Mouse (Mus musculus) CH12.LX (cell line): ENCODE measurements around the gene Klhl29. TPM values are rescaled to one million over a fixed set of nuclear protein-coding genes. Genes with fewer than 3 reads are reported as not detected.
A peak's percentile ranks its signal among the peaks of the same experiment; 100 is the strongest.

ENCODE experiments used
- DNase-seq: peaks from one replicate; pipeline ENCODE4 v3.0.0-alpha.2; 2013; ENCODE audit errors: extremely low read depth
- H3K27ac ChIP-seq: 2 replicates; pipeline ENCODE4 v1.5.1; 2012; ENCODE audit warnings: low read depth, mild to moderate bottlenecking, control low read depth, moderate library complexity; ENCODE audit not compliant: insufficient read depth
- H3K27me3 ChIP-seq: replicated peaks from 2 replicates; pipeline ENCODE3; 2012; ENCODE audit warnings: inconsistent platforms
- H3K36me3 ChIP-seq, 2 experiments: replicated peaks in 1 of 2; 2 replicates each; pipeline versions ENCODE3 to v1.6.1; 2012; ENCODE audit warnings: inconsistent platforms in 1 of 2, low read length in 1 of 2, mild to moderate bottlenecking in 1 of 2, mixed read lengths in 1 of 2, moderate library complexity in 1 of 2; ENCODE audit not compliant: control insufficient read depth in 1 of 2, insufficient read depth in 1 of 2
- H3K4me1 ChIP-seq, 2 experiments: 2 replicates each; pipeline ENCODE4 v1.6.1; 2012; ENCODE audit warnings: inconsistent platforms in 1 of 2, moderate library complexity in 1 of 2; ENCODE audit not compliant: insufficient read depth in 2 of 2, control insufficient read depth in 1 of 2
- H3K4me2 ChIP-seq: 2 replicates; pipeline ENCODE4 v1.6.1; 2012; ENCODE audit warnings: low read depth, mild to moderate bottlenecking, control low read depth; ENCODE audit not compliant: poor library complexity, insufficient read depth, severe bottlenecking
- H3K4me3 ChIP-seq, 3 experiments: fragments of 150-350 bp in 1 of 3; sonication (generic) in 1 of 3; replicated peaks in 1 of 3; 2 replicates each; pipeline versions ENCODE3 to v1.5.1; 2011 to 2012; ENCODE audit warnings: low read depth in 2 of 3, low read length in 2 of 3, mild to moderate bottlenecking in 2 of 3, moderate library complexity in 2 of 3, control low read depth in 1 of 3, improper control_type of control experiment in 1 of 3, inconsistent platforms in 1 of 3, mixed read lengths in 1 of 3; ENCODE audit not compliant: poor library complexity in 1 of 3
- H3K79me2 ChIP-seq: replicated peaks from 2 replicates; pipeline ENCODE4 v1.6.1; 2012; ENCODE audit warnings: mild to moderate bottlenecking, moderate library complexity; ENCODE audit not compliant: control insufficient read depth, poor library complexity, insufficient read depth, severe bottlenecking; ENCODE audit errors: extremely low read depth
- H3K9ac ChIP-seq: 2 replicates; pipeline ENCODE4 v1.6.1; 2012; ENCODE audit warnings: low read depth, mild to moderate bottlenecking, control low read depth, moderate library complexity; ENCODE audit not compliant: insufficient read depth
- H3K9me3 ChIP-seq: replicated peaks from 2 replicates; pipeline ENCODE3; 2012; ENCODE audit warnings: low read length, inconsistent platforms, mixed read lengths
- BHLHE40 ChIP-seq: IDR thresholded peaks from 2 replicates; pipeline ENCODE4 v1.6.1; 2011; ENCODE audit warnings: mild to moderate bottlenecking, low read depth, low read length, improper control_type of control experiment
- CHD1 ChIP-seq: IDR thresholded peaks from 2 replicates; pipeline ENCODE4 v1.6.1; 2012; ENCODE audit warnings: low read depth, low read length, improper control_type of control experiment, inconsistent platforms
- CHD2 ChIP-seq: IDR thresholded peaks from 2 replicates; pipeline ENCODE4 v1.6.1; 2011; ENCODE audit warnings: low read length, improper control_type of control experiment
- CTCF ChIP-seq, 2 experiments: IDR thresholded peaks in 1 of 2; conservative IDR thresholded peaks in 1 of 2; 2 replicates each; pipeline ENCODE4 v1.5.1; 2011 to 2012; ENCODE audit warnings: low read depth in 2 of 2, low read length in 2 of 2, improper control_type of control experiment in 1 of 2, inconsistent platforms in 1 of 2, mild to moderate bottlenecking in 1 of 2, moderate library complexity in 1 of 2
- E2F4 ChIP-seq: IDR thresholded peaks from 2 replicates; pipeline ENCODE4 v1.6.1; 2011; ENCODE audit warnings: low read depth, low read length, improper control_type of control experiment; ENCODE audit not compliant: insufficient replicate concordance
- ELF1 ChIP-seq: IDR thresholded peaks from 2 replicates; pipeline ENCODE4 v1.6.1; 2014; ENCODE audit warnings: low read depth, mild to moderate bottlenecking, inconsistent platforms, low read length, improper control_type of control experiment
- ETS1 ChIP-seq: conservative IDR thresholded peaks from 2 replicates; pipeline ENCODE4 v1.6.1; 2012; ENCODE audit warnings: low read depth, mild to moderate bottlenecking, inconsistent platforms, low read length, improper control_type of control experiment, moderate library complexity
- IRF4 ChIP-seq: IDR thresholded peaks from 2 replicates; pipeline ENCODE4 v1.6.1; 2014; ENCODE audit warnings: low read depth, mild to moderate bottlenecking, inconsistent platforms, low read length, improper control_type of control experiment
- JUN ChIP-seq: IDR thresholded peaks from 2 replicates; pipeline ENCODE4 v1.6.1; 2011; ENCODE audit warnings: low read depth, mild to moderate bottlenecking, low read length, improper control_type of control experiment, moderate library complexity; ENCODE audit not compliant: insufficient read depth
- JUND ChIP-seq: conservative IDR thresholded peaks from 2 replicates; pipeline ENCODE4 v1.6.1; 2011; ENCODE audit warnings: low read depth, low read length, improper control_type of control experiment
- MAZ ChIP-seq: IDR thresholded peaks from 2 replicates; pipeline ENCODE4 v1.6.1; 2012; ENCODE audit warnings: low read depth, mild to moderate bottlenecking, inconsistent platforms, low read length, improper control_type of control experiment, moderate library complexity
- PAX5 ChIP-seq: IDR thresholded peaks from 2 replicates; pipeline ENCODE4 v1.6.1; 2012; ENCODE audit warnings: low read length, inconsistent platforms, mixed read lengths
- POLR2A ChIP-seq: IDR thresholded peaks from 2 replicates; pipeline ENCODE4 v1.6.1; 2011; ENCODE audit warnings: low read depth, mild to moderate bottlenecking, improper control_type of control experiment, low read length
- POLR2AphosphoS2 ChIP-seq: IDR thresholded peaks from 2 replicates; pipeline ENCODE4 v1.6.1; 2011; ENCODE audit warnings: low read depth, low read length, improper control_type of control experiment
- RAD21 ChIP-seq: IDR thresholded peaks from 2 replicates; pipeline ENCODE4 v1.6.1; 2011; ENCODE audit warnings: low read depth, mild to moderate bottlenecking, low read length, improper control_type of control experiment, moderate library complexity
- RCOR1 ChIP-seq: conservative IDR thresholded peaks from 2 replicates; pipeline ENCODE4 v1.6.1; 2012; ENCODE audit warnings: low read depth, mild to moderate bottlenecking, inconsistent platforms, low read length, improper control_type of control experiment
- SIN3A ChIP-seq: IDR thresholded peaks from 2 replicates; pipeline ENCODE4 v1.6.1; 2012; ENCODE audit warnings: low read length, improper control_type of control experiment, inconsistent platforms
- TBP ChIP-seq: conservative IDR thresholded peaks from 2 replicates; pipeline ENCODE4 v1.6.1; 2011; ENCODE audit warnings: low read depth, low read length, improper control_type of control experiment
- TCF12 ChIP-seq: IDR thresholded peaks from 2 replicates; pipeline ENCODE4 v1.6.1; 2014; ENCODE audit warnings: low read depth, mild to moderate bottlenecking, inconsistent platforms, low read length, improper control_type of control experiment
- ZKSCAN1 ChIP-seq: IDR thresholded peaks from 2 replicates; pipeline ENCODE4 v1.6.1; 2012; ENCODE audit warnings: low read depth, inconsistent platforms, low read length, improper control_type of control experiment, borderline replicate concordance
- ZNF384 ChIP-seq: IDR thresholded peaks from 2 replicates; pipeline ENCODE4 v1.6.1; 2012; ENCODE audit warnings: low read depth, low read length, improper control_type of control experiment, inconsistent platforms
- dilution Hi-C: fragments of 300-500 bp; cut with MboI; formaldehyde crosslinking; loops from 2 replicates; pipeline ENCODE4 v1.14.3; 2020; ENCODE audit warnings: low sequenced_read_pairs; ENCODE audit not compliant: extremely low pct_unique_long_range_greater_than_20kb, extremely low pct_ligation_motif_present
- in situ Hi-C: fragments of 300-500 bp; cut with MboI; formaldehyde crosslinking; loops from 3 replicates; pipeline ENCODE4 v1.14.3; 2019; ENCODE audit warnings: low sequenced_read_pairs, low pct_ligation_motif_present, low pct_unique_long_range_greater_than_20kb, mixed read lengths
- polyA plus RNA-seq: library from polyadenylated mRNA; unstranded; fragments of >175 nt; gene quantifications from 2 replicates; pipeline ENCODE4 v1.2.1, GENCODE M21; 2012; ENCODE audit warnings: low read depth; ENCODE audit not compliant: insufficient read length
- total RNA-seq, 2 experiments: library from RNA; depleted of rRNA; stranded (reverse); fragments of 300-350 nt in 1 of 2; fragments of >200 nt in 1 of 2; gene quantifications; 2 replicates each; pipeline ENCODE4 v1.2.3; 2012 to 2014

Klhl29 gene
- total and polyA plus RNA-seq, 3 experiments = 0.04 TPM; not detected in 2

GRCm38 (mm10) chr12:5099572-5099971 is 275.9 kb downstream of the Klhl29 start:
- no peak overlapping the region for H3K4me3 ChIP-seq
- H3K27ac ChIP-seq = no peak overlapping the region
- in situ Hi-C loops = no loop called here
- no peaks in the 10 kb centered on the region for H3K79me2 ChIP-seq
- TF ChIP-seq RAD21 (peak; percentile 5; the same call in 1 of the 2 replicates), RCOR1 (no peak)
- H3K4me1 ChIP-seq = peaks cover 10 to 16% of the 10 kb centered on the region in 2 experiments
- H3K36me3 ChIP-seq = no peaks in the 10 kb centered on the region
- H3K9me3 ChIP-seq = no peaks in the 10 kb centered on the region
- H3K27me3 ChIP-seq = peaks cover 13% of the 10 kb centered on the region
- dilution Hi-C loops = no loop called here
- DNase-seq = no peak
- no peak overlapping the region for H3K9ac ChIP-seq
- H3K4me2 ChIP-seq = no peak overlapping the region

- no peak overlapping the region for H3K27ac ChIP-seq
- H3K27me3 ChIP-seq = no peaks in the 10 kb centered on the region
- peaks cover 13 to 29% of the 10 kb centered on the region in 2 experiments for H3K4me1 ChIP-seq
- in situ Hi-C loops = no loop called here
- no peaks in the 10 kb centered on the region for H3K9me3 ChIP-seq
- DNase-seq = peak; percentile 2
- H3K36me3 ChIP-seq = no peaks in the 10 kb centered on the region
- no peak for TF ChIP-seq E2F4
- no peak for TF ChIP-seq SIN3A
- no peak for TF ChIP-seq RAD21
- TF ChIP-seq CHD1 = no peak
- no peak for TF ChIP-seq TBP
- TF ChIP-seq ZKSCAN1 = no peak
- TF ChIP-seq CHD2 = no peak
- no peak for TF ChIP-seq TCF12
- TF ChIP-seq CTCF (conservative IDR thresholded peaks at IDR 0.05 in 1 of 2, IDR thresholded peaks at IDR 0.05 in 1 of 2; ENCODE audit: low read depth in 2 of 2, low read length in 2 of 2) = no peak
- TF ChIP-seq JUND = no peak
- no peak for TF ChIP-seq JUN
- no peak for TF ChIP-seq BHLHE40
- no peak for TF ChIP-seq ELF1
- no peak for TF ChIP-seq IRF4
- TF ChIP-seq ZNF384 = no peak
- no peak for TF ChIP-seq PAX5
- no peak for TF ChIP-seq POLR2AphosphoS2
- TF ChIP-seq ETS1 = no peak
- TF ChIP-seq POLR2A = no peak
- TF ChIP-seq MAZ = no peak
- TF ChIP-seq, all 38 proteins: peak for 0
- Histone ChIP-seq H3K79me2 (no peaks in the 10 kb centered on the region), H3K4me2 (no peak overlapping the region), H3K9ac (no peak overlapping the region), H3K4me3 (no peak overlapping the region)
- dilution Hi-C loops = no loop called here
Measured at GRCm38 (mm10) chr12:5088639-5089038, 286.8 kb downstream of the Klhl29 start.
